In genomic region chr14:92754676-92755075, GRCm38 (mm10) we compare ENCODE assay signal across 17 mouse cellular contexts.
"Had no signal": no experiment of that assay in that cellular context is flagged by ENCODE, and none has a peak within 500 bp of the region (broad histone marks: within the 10 kb centered on the region; RNA-seq: fewer than 3 reads in every experiment).

No protein-coding gene starts in this region.

- H3K36me3 ChIP-seq: midbrain, embryonic 10.5 days; midbrain, embryonic 12.5 days; midbrain, embryonic 15.5 days; neural tube, embryonic 13.5 days; neural tube, embryonic 15.5 days had no signal

- H3K9ac ChIP-seq: lung, embryonic 14.5 days; midbrain, embryonic 12.5 days; midbrain, embryonic 15.5 days; neural tube, embryonic 13.5 days; neural tube, embryonic 15.5 days had no signal

- H3K27me3 ChIP-seq: midbrain, embryonic 12.5 days; midbrain, embryonic 15.5 days; neural tube, embryonic 13.5 days; neural tube, embryonic 15.5 days had no signal

- H3K4me2 ChIP-seq: lung, embryonic 14.5 days; midbrain, embryonic 12.5 days; midbrain, embryonic 15.5 days; neural tube, embryonic 13.5 days; neural tube, embryonic 15.5 days had no signal

- H3K9me3 ChIP-seq: midbrain, embryonic 10.5 days; midbrain, embryonic 12.5 days; midbrain, embryonic 15.5 days; neural tube, embryonic 13.5 days; neural tube, embryonic 15.5 days had no signal

- DNase-seq: lung, adult 18-20 months; lung, embryonic 14.5 days; lung, postnatal 10 days; lung, postnatal 4 days; right cerebral cortex, adult 18-20 months; right cerebral cortex, postnatal 25 days; right cerebral cortex, postnatal 4 days; spleen, adult 18-20 months; thymus, adult 18-20 months; thymus, postnatal 14 days; thymus, postnatal 36 days had no signal

- ATAC-seq: midbrain, embryonic 15.5 days had no signal

- H3K4me3 ChIP-seq: midbrain, embryonic 10.5 days; midbrain, embryonic 12.5 days; midbrain, embryonic 15.5 days; myocyte; neural tube, embryonic 13.5 days; neural tube, embryonic 15.5 days had no signal

- H3K4me1 ChIP-seq: midbrain, embryonic 10.5 days; midbrain, embryonic 12.5 days; midbrain, embryonic 15.5 days; neural tube, embryonic 13.5 days; neural tube, embryonic 15.5 days had no signal

- H3K27ac ChIP-seq: midbrain, embryonic 10.5 days; midbrain, embryonic 12.5 days; midbrain, embryonic 15.5 days; neural tube, embryonic 13.5 days; neural tube, embryonic 15.5 days had no signal
